Mouse (Mus musculus) limb, embryonic 13.5 days (tissue): ENCODE data around the gene Cadps. TPM values are rescaled to one million over a fixed set of nuclear protein-coding genes. Genes with fewer than 3 reads are reported as not detected.

Experiments
- ATAC-seq: fragments of 200-750 bp; cut with Nextera tagmentation; 2 replicates; pipeline ENCODE4 v1.8.0; 2017; ENCODE audit warnings: low read depth, moderate number of reproducible peaks, moderate TSS enrichment; ENCODE audit not compliant: low FRiP score
- H3K27ac ChIP-seq: fragments of 300-500 bp; sonication (generic); 2 replicates; pipeline ENCODE4 v1.5.1; 2015; ENCODE audit warnings: inconsistent platforms, mild to moderate bottlenecking, moderate library complexity
- H3K27me3 ChIP-seq: fragments of 300-500 bp; sonication (generic); 2 replicates; pipeline ENCODE4 v1.6.1; 2015; ENCODE audit warnings: mild to moderate bottlenecking, inconsistent platforms
- H3K36me3 ChIP-seq: fragments of 300-500 bp; sonication (generic); 2 replicates; pipeline ENCODE4 v1.6.1; 2015; ENCODE audit warnings: inconsistent platforms, mild to moderate bottlenecking, moderate library complexity
- H3K4me1 ChIP-seq: fragments of 300-500 bp; sonication (generic); 2 replicates; pipeline ENCODE4 v1.6.1; 2015; ENCODE audit warnings: inconsistent platforms
- H3K4me2 ChIP-seq: fragments of 300-500 bp; sonication (generic); replicated peaks from 2 replicates; pipeline ENCODE4 v1.6.1; 2015; ENCODE audit warnings: inconsistent platforms, mild to moderate bottlenecking, moderate library complexity
- H3K4me3 ChIP-seq: fragments of 300-500 bp; sonication (generic); 2 replicates; pipeline ENCODE4 v1.5.1; 2015; ENCODE audit warnings: moderate library complexity, mild to moderate bottlenecking, inconsistent platforms
- H3K9ac ChIP-seq: fragments of 300-500 bp; sonication (generic); 2 replicates; pipeline ENCODE4 v1.6.1; 2015; ENCODE audit warnings: mild to moderate bottlenecking, inconsistent platforms
- H3K9me3 ChIP-seq: fragments of 300-500 bp; sonication (generic); 2 replicates; pipeline ENCODE4 v1.6.1; 2016; ENCODE audit warnings: inconsistent platforms
- WGBS: fragments of 180-500 bp; shearing (Covaris S2); methylation state at CpG from one replicate; pipeline ENCODE4 v1.1.7; 2015; 5-methylcytosine and 5-hydroxymethylcytosine counted together
- polyA plus RNA-seq: library from polyadenylated mRNA; unstranded; fragments of >200 nt; fragmentation: Nextera tagmentation; extraction: Ambion mirVana; gene quantifications from 2 replicates; pipeline ENCODE4 v1.2.1, GENCODE M21; 2015

The Cadps gene
- polyA plus RNA-seq, 1 experiment from 2014 or later: 0.87 TPM

- Histone ChIP-seq H3K27ac (no peak overlapping the region), H3K9ac (no peak overlapping the region), H3K4me3 (no peak overlapping the region), H3K9me3 (no peaks in the 10 kb centered on the region), H3K36me3 (no peaks in the 10 kb centered on the region), H3K4me1 (no peaks in the 10 kb centered on the region), H3K4me2 (no peak overlapping the region), H3K27me3 (no peaks in the 10 kb centered on the region)
- ATAC-seq: no peak
- WGBS: 74% methylated on average over 11 of the region's 11 CpGs
Measured at GRCm38 (mm10) chr14:12624256-12625130, 198.4 kb downstream of the Cadps start.

GRCm38 (mm10) chr14:12607025-12607424, 215.9 kb downstream of the Cadps start:
- Histone ChIP-seq H3K36me3 (no peaks in the 10 kb centered on the region), H3K27me3 (no peaks in the 10 kb centered on the region), H3K4me3 (no peak overlapping the region), H3K27ac (no peak overlapping the region), H3K4me2 (no peak overlapping the region), H3K4me1 (no peaks in the 10 kb centered on the region), H3K9me3 (no peaks in the 10 kb centered on the region), H3K9ac (no peak overlapping the region)
- no peak for ATAC-seq
- 82% methylated on average over 4 of the region's 4 CpGs for WGBS

DNA sequence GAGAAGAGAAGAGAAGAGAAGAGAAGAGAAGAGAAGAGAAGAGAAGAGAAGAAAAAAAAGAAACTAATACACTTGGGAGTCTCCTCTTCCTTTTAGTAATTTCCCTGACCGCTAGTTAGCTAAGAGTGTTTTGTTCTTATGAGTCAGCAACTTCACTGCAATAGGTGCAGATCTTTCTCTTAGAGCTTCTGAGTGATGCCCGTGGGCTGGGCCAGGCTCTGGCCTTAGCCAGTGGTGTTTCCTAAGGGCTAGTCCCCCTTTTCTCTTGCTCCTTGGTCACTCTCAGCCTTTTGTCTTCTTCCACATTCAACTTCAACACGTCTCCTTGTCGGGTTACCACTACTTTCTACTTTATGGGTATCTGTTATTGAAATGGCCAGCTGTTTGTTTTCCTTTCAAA, 216.7 kb downstream of the Cadps start:
- no peak overlapping the region for H3K27ac ChIP-seq
- no peak overlapping the region for H3K4me3 ChIP-seq
- H3K36me3 ChIP-seq: no peaks in the 10 kb centered on the region
- WGBS: 88% methylated on average over 4 of the region's 4 CpGs
- H3K9ac ChIP-seq: no peak overlapping the region
- H3K9me3 ChIP-seq: no peaks in the 10 kb centered on the region
- H3K4me2 ChIP-seq: no peak overlapping the region
- no peak for ATAC-seq
- no peaks in the 10 kb centered on the region for H3K4me1 ChIP-seq
- H3K27me3 ChIP-seq: no peaks in the 10 kb centered on the region

- no peak overlapping the region for H3K4me3 ChIP-seq
- H3K9ac ChIP-seq: no peak overlapping the region
- H3K4me1 ChIP-seq: no peaks in the 10 kb centered on the region
- H3K9me3 ChIP-seq: no peaks in the 10 kb centered on the region
- H3K27ac ChIP-seq: no peak overlapping the region
- H3K36me3 ChIP-seq: no peaks in the 10 kb centered on the region
- no peak for ATAC-seq
- no peak overlapping the region for H3K4me2 ChIP-seq
- 80% methylated on average over 2 of the region's 2 CpGs for WGBS
- H3K27me3 ChIP-seq: no peaks in the 10 kb centered on the region
Measured at GRCm38 (mm10) chr14:12602080-12602479, 220.8 kb downstream of the Cadps start.

DNA sequence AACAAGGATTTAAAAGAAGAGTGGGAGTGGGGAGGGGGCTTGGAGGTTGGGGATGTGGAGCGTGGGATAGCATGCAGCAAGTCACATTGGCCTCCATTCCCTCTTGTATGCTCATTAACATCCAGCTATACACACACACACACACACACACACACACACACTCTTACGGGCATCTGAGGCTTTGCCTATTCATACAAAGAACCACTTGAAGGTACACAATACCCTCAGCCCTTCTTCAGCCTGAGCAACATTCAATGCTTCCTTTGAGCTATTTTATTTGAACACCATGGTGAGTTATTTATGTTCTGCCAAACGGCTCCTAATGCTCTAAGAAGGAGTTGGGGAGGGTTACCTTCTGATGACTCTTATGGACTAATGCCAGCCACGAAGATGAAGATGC, 227.6 kb downstream of the Cadps start:
- H3K9me3 ChIP-seq: no peaks in the 10 kb centered on the region
- no peak for ATAC-seq
- WGBS: 68% methylated on average over 4 of the region's 4 CpGs
- no peak overlapping the region for H3K9ac ChIP-seq
- no peak overlapping the region for H3K4me2 ChIP-seq
- no peak overlapping the region for H3K4me3 ChIP-seq
- H3K27ac ChIP-seq: no peak overlapping the region
- no peaks in the 10 kb centered on the region for H3K36me3 ChIP-seq
- H3K27me3 ChIP-seq: no peaks in the 10 kb centered on the region
- H3K4me1 ChIP-seq: no peaks in the 10 kb centered on the region

DNA sequence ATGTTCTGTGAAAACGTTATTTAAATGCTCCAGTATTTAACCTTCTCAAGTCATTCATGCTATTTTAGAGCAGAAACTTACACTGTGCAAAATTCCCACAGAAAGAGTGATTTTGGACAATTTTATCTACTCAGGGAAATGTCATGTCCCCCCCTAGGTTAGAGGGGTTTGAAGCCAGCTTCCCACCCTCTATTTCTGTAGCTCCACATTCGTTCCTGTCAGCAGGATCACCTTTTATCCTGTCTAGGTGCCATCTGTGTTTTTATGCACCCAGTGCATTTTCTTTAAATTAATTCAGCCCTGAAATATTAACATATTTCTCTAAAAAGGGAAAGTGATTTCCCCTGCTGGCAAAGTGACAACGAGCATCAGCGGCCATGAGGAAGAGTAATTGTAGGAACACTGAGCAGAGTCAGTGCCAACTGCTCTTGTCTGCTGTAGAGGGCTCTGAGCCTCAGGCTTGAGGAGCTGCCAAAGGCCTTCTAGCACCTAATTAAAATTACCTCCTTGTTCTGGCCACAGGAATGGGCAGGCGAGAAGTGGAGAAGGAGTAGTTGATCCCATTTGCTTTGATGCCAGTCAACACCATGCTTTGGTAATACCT, 230.3 kb downstream of the Cadps start:
- Histone ChIP-seq H3K4me1 (no peaks in the 10 kb centered on the region), H3K36me3 (no peaks in the 10 kb centered on the region), H3K4me3 (no peak overlapping the region), H3K27me3 (no peaks in the 10 kb centered on the region), H3K4me2 (no peak overlapping the region), H3K27ac (no peak overlapping the region), H3K9ac (no peak overlapping the region), H3K9me3 (no peaks in the 10 kb centered on the region)
- ATAC-seq: no peak
- 69% methylated on average over 5 of the region's 5 CpGs for WGBS

GRCm38 (mm10) chr14:12591829-12592228, 231.1 kb downstream of the Cadps start:
- Histone ChIP-seq H3K9me3 (no peaks in the 10 kb centered on the region), H3K27ac (no peak overlapping the region), H3K27me3 (no peaks in the 10 kb centered on the region), H3K9ac (no peak overlapping the region), H3K4me1 (no peaks in the 10 kb centered on the region), H3K4me2 (no peak overlapping the region), H3K4me3 (no peak overlapping the region), H3K36me3 (no peaks in the 10 kb centered on the region)
- ATAC-seq: no peak

DNA sequence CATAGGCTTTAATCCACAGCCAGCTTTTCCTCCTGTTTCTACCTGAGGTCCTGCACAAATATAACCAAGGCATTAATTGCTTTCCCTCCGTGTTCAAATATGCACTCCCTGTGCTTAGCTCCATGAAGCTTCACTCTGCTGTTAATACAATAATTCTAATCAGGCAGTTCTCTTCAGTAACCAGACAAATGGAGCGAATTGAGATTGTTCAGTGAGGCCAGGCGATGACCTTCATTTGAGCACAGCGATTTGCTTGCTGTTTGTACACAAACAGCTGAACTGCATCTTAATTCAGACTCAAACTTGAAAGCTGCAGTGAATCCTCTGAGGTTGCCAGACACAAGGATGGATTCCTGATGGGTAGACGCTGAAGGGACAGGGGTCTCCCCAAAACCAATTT, 239.3 kb downstream of the Cadps start:
- H3K27ac ChIP-seq: no peak overlapping the region
- H3K27me3 ChIP-seq: no peaks in the 10 kb centered on the region; the same call in 1 of the 2 replicates
- ATAC-seq: no peak
- H3K36me3 ChIP-seq: no peaks in the 10 kb centered on the region
- WGBS: 82% methylated on average over 5 of the region's 5 CpGs
- H3K9me3 ChIP-seq: no peaks in the 10 kb centered on the region
- H3K9ac ChIP-seq: no peak overlapping the region
- 0 out of 2 replicates have a peak, but pooled peaks cover 7% of the 10 kb centered on the region for H3K4me1 ChIP-seq
- no peak overlapping the region for H3K4me3 ChIP-seq
- H3K4me2 ChIP-seq: no peak overlapping the region

- no peaks in the 10 kb centered on the region for H3K36me3 ChIP-seq
- H3K4me3 ChIP-seq: no peak overlapping the region
- 62% methylated on average over 5 of the region's 5 CpGs for WGBS
- ATAC-seq: no peak
- no peak overlapping the region for H3K4me2 ChIP-seq
- H3K27ac ChIP-seq: no peak overlapping the region
- H3K27me3 ChIP-seq: no peaks in the 10 kb centered on the region; the same call in 1 of the 2 replicates
- no peak overlapping the region for H3K9ac ChIP-seq
- H3K4me1 ChIP-seq: 0 out of 2 replicates have a peak, but pooled peaks cover 7% of the 10 kb centered on the region
- H3K9me3 ChIP-seq: no peaks in the 10 kb centered on the region
Measured at GRCm38 (mm10) chr14:12581657-12582056, 241.2 kb downstream of the Cadps start.

DNA sequence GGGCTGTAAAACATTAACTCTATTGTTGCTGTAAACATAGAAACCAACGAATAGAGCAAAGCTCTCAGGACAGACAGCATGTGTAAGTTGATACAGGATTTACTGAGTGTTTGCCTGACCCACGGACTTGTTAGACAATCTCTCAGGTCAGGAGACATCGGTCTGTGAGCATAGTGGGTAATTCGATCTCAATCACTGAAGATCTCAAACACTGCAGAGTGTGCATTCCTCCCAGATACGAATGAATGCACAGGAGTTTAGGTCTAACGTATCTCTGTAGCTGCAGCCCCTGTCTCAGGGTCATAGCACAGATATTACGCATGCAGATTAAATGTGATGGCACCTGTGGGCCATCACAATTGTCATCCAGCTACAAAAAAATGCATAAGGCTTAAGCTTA, 242.1 kb downstream of the Cadps start:
- Histone ChIP-seq H3K9ac (no peak overlapping the region), H3K27ac (no peak overlapping the region), H3K9me3 (no peaks in the 10 kb centered on the region), H3K4me2 (no peak overlapping the region), H3K4me1 (0 out of 2 replicates have a peak, but pooled peaks cover 7% of the 10 kb centered on the region), H3K27me3 (no peaks in the 10 kb centered on the region; the same call in 1 of the 2 replicates), H3K4me3 (no peak overlapping the region), H3K36me3 (no peaks in the 10 kb centered on the region)
- 27% methylated on average over 7 of the region's 7 CpGs for WGBS
- ATAC-seq: no peak; the same call in 1 of the 2 replicates

DNA sequence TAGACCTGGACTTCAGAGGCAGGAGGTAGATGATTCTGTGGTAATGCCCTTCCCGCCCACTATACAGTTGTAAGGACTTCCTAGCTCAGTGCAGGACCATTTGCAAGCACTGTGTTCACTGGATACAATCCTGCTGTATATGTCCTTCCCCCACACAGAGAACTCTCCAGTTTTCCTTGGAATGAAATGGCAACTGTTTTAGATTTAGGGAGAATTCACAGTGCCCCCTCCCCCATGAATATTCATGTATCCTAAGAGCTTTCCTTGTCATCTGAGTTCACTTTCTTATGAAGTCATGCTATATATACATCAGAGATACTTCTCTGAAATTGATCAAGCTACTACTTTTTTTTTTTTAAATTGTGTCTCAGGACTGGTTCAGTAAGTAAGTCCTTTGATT, 244.7 kb downstream of the Cadps start:
- H3K27me3 ChIP-seq: no peaks in the 10 kb centered on the region
- ATAC-seq: no peak
- H3K4me1 ChIP-seq: 0 out of 2 replicates have a peak, but pooled peaks cover 7% of the 10 kb centered on the region
- WGBS: 82% methylated on average over 1 of the region's 1 CpGs
- no peaks in the 10 kb centered on the region for H3K36me3 ChIP-seq
- H3K9ac ChIP-seq: no peak overlapping the region
- H3K4me3 ChIP-seq: no peak overlapping the region
- no peak overlapping the region for H3K27ac ChIP-seq
- H3K9me3 ChIP-seq: no peaks in the 10 kb centered on the region
- H3K4me2 ChIP-seq: no peak overlapping the region

DNA sequence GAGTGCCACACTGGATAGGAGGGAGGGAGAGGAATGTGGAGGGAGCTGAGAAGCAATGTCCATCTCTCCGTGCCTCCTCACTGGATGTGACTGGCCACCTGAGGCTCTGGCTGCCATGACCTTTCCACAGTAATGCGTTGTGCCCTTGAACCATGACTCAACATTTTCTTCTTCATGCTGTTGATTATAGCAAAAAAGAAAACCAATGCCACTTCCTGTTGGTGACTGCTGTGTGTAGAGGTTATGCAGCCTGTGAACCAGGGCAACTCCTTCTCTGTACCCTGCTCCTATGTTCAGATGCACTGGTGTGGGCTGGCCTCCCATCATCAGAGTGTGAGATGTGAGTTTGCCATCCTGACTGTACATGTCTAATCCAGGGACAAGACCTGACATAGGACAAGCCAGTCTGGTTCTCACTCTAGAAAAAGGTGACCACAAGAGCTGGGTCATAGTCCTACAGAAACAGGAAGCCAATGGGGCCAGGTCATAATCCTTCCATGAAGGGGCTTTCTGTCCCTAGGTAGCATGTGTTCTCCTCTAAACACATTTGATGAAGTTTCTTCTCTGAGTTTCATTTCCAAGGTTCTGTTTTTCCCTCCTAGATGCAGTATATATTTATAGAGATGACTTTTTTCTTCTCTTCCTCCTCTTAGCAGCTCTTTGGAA, 245.3 kb downstream of the Cadps start:
- no peak for ATAC-seq
- Histone ChIP-seq H3K9ac (no peak overlapping the region), H3K9me3 (no peaks in the 10 kb centered on the region), H3K4me3 (no peak overlapping the region), H3K4me2 (no peak overlapping the region), H3K4me1 (0 out of 2 replicates have a peak, but pooled peaks cover 7% of the 10 kb centered on the region), H3K27me3 (no peaks in the 10 kb centered on the region), H3K27ac (no peak overlapping the region), H3K36me3 (no peaks in the 10 kb centered on the region)
- WGBS: 72% methylated on average over 2 of the region's 2 CpGs
